Mouse (Mus musculus) activated CD4-positive, CD25-positive, alpha-beta regulatory T cell (primary cell): ENCODE data around the gene Gm13199. TPM values are rescaled to one million over a fixed set of nuclear protein-coding genes. Genes with fewer than 3 reads are reported as not detected.

Source experiments
- polyA plus RNA-seq, 2 experiments: library from polyadenylated mRNA; unstranded; fragments of 100-300 nt; shearing (Covaris generic); gene quantifications; one replicate each; pipeline ENCODE4 v1.2.1; 2017

Gm13199 gene
- 1 to 10 TPM in 1 of 2 experiments, under 1 TPM in 1; 0.76 to 3.2 TPM for polyA plus RNA-seq

GRCm38 (mm10) chr2:5862834-5863233 lies at the start of gene Gm13199:
Gene Gm13199 (minus strand): TSS chr2:5862934.

DNA sequence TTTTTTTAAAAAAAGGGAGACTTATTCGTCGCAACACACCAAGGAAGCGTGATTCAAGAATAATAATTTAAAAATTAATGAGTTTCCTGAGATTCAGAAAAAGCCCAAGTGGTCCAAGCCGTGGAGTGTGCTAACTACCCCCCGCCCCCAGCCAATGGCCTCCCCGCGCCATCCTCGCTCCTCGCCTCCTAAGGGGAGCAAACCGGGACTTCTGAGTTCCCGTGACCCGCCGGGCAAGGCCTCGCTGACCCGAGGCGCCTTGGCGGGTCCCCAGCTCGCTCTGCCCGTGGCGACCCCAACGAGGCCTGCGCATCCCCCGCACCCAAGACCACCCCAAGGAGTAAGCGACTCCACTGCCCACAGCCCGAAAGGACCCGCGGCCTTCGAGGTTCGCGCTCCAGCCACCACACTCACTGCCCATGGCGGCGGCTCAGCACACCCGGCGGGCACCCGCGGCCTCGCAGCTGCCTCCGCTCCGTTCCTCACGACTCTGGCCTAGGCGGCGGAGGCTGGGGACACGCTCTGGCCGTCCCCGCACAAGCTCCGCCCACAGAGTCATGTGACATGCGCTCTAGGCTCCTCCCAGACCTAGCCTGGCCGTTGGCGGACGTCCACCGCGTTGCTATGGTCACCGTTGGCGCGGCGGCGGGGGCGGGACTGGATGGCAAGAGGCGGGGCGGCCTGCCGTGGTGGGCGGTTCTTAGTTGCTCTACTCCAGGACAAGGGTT lies 32.3 kb upstream of the Gm13199 start, which contains the start of gene Sec61a2:
Sec61a2 (minus strand) TSS at position 590 of the 728 bp plus-strand sequence.

DNA sequence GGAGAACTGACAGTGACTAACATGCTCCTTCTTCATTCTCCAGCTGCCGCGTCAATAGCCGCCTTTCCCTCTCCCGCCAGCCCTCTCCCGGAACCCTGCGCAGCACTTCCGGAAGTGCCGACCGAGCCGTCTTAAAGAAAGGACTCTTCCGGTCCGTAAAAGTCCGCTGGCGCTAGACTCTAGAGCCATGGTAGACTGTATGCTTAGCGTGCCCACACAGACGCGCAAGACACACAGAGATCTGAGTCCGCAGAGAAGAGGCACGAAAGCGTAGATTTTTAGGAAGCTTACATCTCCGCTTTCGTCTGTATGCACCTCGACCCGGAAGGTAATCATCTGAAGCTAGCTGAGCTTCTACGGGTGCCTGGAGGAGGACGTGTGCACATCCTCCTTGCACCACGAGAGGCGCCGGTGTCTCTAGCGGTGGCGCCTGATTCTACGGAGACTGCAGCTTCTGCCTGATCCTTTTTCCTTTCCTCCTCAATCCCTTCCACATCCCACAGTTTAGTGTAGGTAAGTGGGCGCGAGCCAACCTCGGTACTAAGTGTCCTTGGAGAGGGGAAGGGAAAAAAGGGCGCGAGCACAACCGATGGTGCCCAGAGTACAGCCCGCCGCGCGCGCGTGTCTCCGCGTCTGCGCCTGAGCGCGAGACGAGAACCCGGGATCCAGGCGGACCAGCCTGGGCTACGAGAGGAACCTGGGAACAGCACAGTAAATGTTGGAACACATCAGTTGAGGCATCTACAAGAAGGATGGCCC lies 17.7 kb downstream of the Gm13199 start, which contains the start of the genes Nudt5 and Cdc123:
Nudt5 (plus strand) TSS at position 147 of the 759 bp plus-strand sequence.
Cdc123 (minus strand) TSS at position 292 of the 759 bp plus-strand sequence.

Other genes with a start within 250 kb of the Gm13199 start
- 10 to 100 TPM; 25.5 to 27.2 TPM for gene Camk1d, start 148.4 kb downstream of the Gm13199 start, polyA plus RNA-seq
- gene Nudt5, start 17.9 kb downstream of the Gm13199 start, polyA plus RNA-seq = 10 to 100 TPM; 33.7 to 42.3 TPM
- 100 to 1,000 TPM; 138 to 181 TPM for gene Cdc123, start 17.8 kb downstream of the Gm13199 start, polyA plus RNA-seq
- 10 to 100 TPM; 20.0 to 21.6 TPM for gene Sec61a2, start 32.5 kb upstream of the Gm13199 start, polyA plus RNA-seq
- gene Dhtkd1, start 79.9 kb upstream of the Gm13199 start, polyA plus RNA-seq = under 1 TPM in 1 of 2 experiments, not detected in 1; 0.17 TPM
- gene Upf2, start 88.5 kb upstream of the Gm13199 start, polyA plus RNA-seq = 10 to 100 TPM; 14.5 to 16.0 TPM